Mouse (Mus musculus) thymus, adult 2 months (tissue): ENCODE data around the gene Anapc1.

Experiments
- CTCF ChIP-seq: fragments of 200-500 bp; IDR thresholded peaks from 2 replicates; pipeline ENCODE4 v1.5.1; 2012; ENCODE audit warnings: mild to moderate bottlenecking, control low read depth, low read length, moderate library complexity, borderline replicate concordance; ENCODE audit not compliant: control insufficient read depth, poor library complexity, insufficient read depth; ENCODE audit errors: extremely low read depth
- POLR2A ChIP-seq: fragments of 200-500 bp; IDR thresholded peaks from 2 replicates; pipeline ENCODE4 v1.6.1; 2012; ENCODE audit warnings: mild to moderate bottlenecking, low read length, control low read depth, moderate library complexity; ENCODE audit not compliant: control insufficient read depth, poor library complexity, insufficient read depth; ENCODE audit errors: extremely low read depth

- TF ChIP-seq POLR2A (no peak), CTCF (no peak)
Measured at GRCm38 (mm10) chr2:128568018-128568417, 119.2 kb downstream of the Anapc1 start.
